Mouse (Mus musculus) myocyte (in vitro differentiated cells): ENCODE measurements around the gene Rpl12.

ENCODE experiments used
- CEBPB ChIP-seq: IDR thresholded peaks from 2 replicates; pipeline ENCODE4 v1.6.1; 2011; ENCODE audit warnings: mild to moderate bottlenecking, moderate library complexity; ENCODE audit not compliant: poor library complexity, insufficient read depth, severe bottlenecking
- E2F4 ChIP-seq: IDR thresholded peaks from one replicate; pipeline ENCODE4 v1.6.1; 2011; ENCODE audit warnings: mild to moderate bottlenecking, control low read depth, moderate library complexity; ENCODE audit not compliant: insufficient read depth
- MAX ChIP-seq: IDR thresholded peaks from one replicate; pipeline ENCODE4 v1.6.1; 2011; ENCODE audit warnings: low read depth, mild to moderate bottlenecking, control low read depth
- MYOD1 ChIP-seq, 3 experiments: IDR thresholded peaks; one replicate each; pipeline ENCODE4 v1.6.1; 2011; ENCODE audit warnings: control low read depth in 2 of 3, low read depth in 2 of 3, mild to moderate bottlenecking in 2 of 3, moderate library complexity in 1 of 3; ENCODE audit not compliant: insufficient read length in 2 of 3, control insufficient read depth in 1 of 3
- MYOG ChIP-seq, 3 experiments: IDR thresholded peaks; one replicate each; pipeline ENCODE4 v1.6.1; 2011; ENCODE audit warnings: control low read depth in 2 of 3, low read depth in 2 of 3, mild to moderate bottlenecking in 2 of 3; ENCODE audit not compliant: insufficient read length in 2 of 3, control insufficient read depth in 1 of 3, insufficient read depth in 1 of 3
- POLR2A ChIP-seq: IDR thresholded peaks from one replicate; pipeline ENCODE4 v1.6.1; 2011; ENCODE audit warnings: low read depth, mild to moderate bottlenecking, control low read depth, moderate library complexity; ENCODE audit not compliant: insufficient read length
- POLR2AphosphoS2 ChIP-seq: IDR thresholded peaks from one replicate; pipeline ENCODE4 v1.6.1; 2011; ENCODE audit warnings: low read depth, control low read depth; ENCODE audit not compliant: insufficient read length
- REST ChIP-seq: IDR thresholded peaks from one replicate; pipeline ENCODE4 v1.6.1; 2011; ENCODE audit warnings: mild to moderate bottlenecking, control low read depth, moderate library complexity; ENCODE audit not compliant: insufficient read depth, insufficient read length
- SRF ChIP-seq: IDR thresholded peaks from one replicate; pipeline ENCODE4 v1.6.1; 2011; ENCODE audit warnings: low read depth; ENCODE audit not compliant: control insufficient read depth, insufficient read length
- TCF12 ChIP-seq: IDR thresholded peaks from one replicate; pipeline ENCODE4 v1.6.1; 2011; ENCODE audit warnings: mild to moderate bottlenecking, control low read depth; ENCODE audit not compliant: poor library complexity, insufficient read depth, severe bottlenecking
- TCF3 ChIP-seq: IDR thresholded peaks from one replicate; pipeline ENCODE4 v1.6.1; 2011; ENCODE audit warnings: low read depth, control low read depth; ENCODE audit not compliant: insufficient read length
- USF1 ChIP-seq: IDR thresholded peaks from one replicate; pipeline ENCODE4 v1.6.1; 2011; ENCODE audit warnings: low read depth, mild to moderate bottlenecking, control low read depth, moderate library complexity

DNA sequence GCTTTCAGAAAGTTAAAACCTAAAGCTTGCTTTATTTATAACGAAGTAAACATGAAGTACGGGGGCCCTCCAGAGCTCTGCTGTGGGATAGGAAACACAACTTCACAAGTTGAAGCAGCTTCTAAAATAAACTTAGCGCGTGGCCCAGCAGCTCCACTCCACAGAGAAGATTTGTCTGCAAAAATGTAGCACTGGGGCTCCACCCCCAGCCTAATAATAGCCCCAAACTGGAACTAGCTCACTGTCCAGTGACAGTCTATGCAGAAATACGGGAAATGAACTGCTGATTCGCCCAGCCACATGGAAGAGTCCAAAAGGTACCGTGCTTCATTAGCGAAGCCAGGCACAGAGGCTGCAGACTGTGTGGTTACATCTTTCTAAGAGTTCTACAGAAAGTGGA, 8.0 kb downstream of the Rpl12 start:
- TF ChIP-seq TCF12 (no peak), POLR2A (no peak), E2F4 (no peak), USF1 (no peak), MYOG (IDR thresholded peaks at IDR 0.05; ENCODE audit: control insufficient read depth in 1 of 3, insufficient read depth in 1 of 3, insufficient read length in 2 of 3, low read depth in 2 of 3) (no peak), SRF (no peak), MAX (no peak), MYOD1 (IDR thresholded peaks at IDR 0.05; ENCODE audit: control insufficient read depth in 1 of 3, insufficient read length in 2 of 3, low read depth in 2 of 3) (no peak), POLR2AphosphoS2 (no peak), REST (no peak), TCF3 (no peak), CEBPB (no peak)
